8 mouse cellular contexts compared by ENCODE assay signal in genomic region chr5:69520661-69521278, GRCm38 (mm10). TPM values are rescaled to one million over a fixed set of nuclear protein-coding genes. Genes with fewer than 3 reads are reported as not detected.
DNase-seq lines count a peak whose midpoint lies in the region; ATAC-seq and TF ChIP-seq lines count a peak whose summit lies in the region.

No protein-coding gene starts in this region.

- no peaks in the 10 kb centered on the region for H3K4me1 ChIP-seq in spleen, adult 2 months (ENCODE audit: control insufficient read depth, insufficient read depth, insufficient read length)
- H3K4me1 ChIP-seq in hindbrain, embryonic 12.5 days: no peaks in the 10 kb centered on the region
- no peaks in the 10 kb centered on the region for H3K4me1 ChIP-seq in midbrain, embryonic 14.5 days (ENCODE audit: control insufficient read depth, insufficient read depth, low read length)

- no peak overlapping the region for H3K9ac ChIP-seq in hindbrain, embryonic 12.5 days
- H3K9ac ChIP-seq in midbrain, embryonic 14.5 days (replicated peaks; ENCODE audit: low read length): no peak overlapping the region

- H3K27me3 ChIP-seq in spleen, adult 2 months (ENCODE audit: control insufficient read depth, insufficient read depth, low read length): no peaks in the 10 kb centered on the region
- H3K27me3 ChIP-seq in hindbrain, embryonic 12.5 days: no peaks in the 10 kb centered on the region
- H3K27me3 ChIP-seq in midbrain, embryonic 14.5 days (ENCODE audit: control insufficient read depth, insufficient read depth, low read length): no peaks in the 10 kb centered on the region

- no peak overlapping the region for H3K27ac ChIP-seq in spleen, adult 2 months (ENCODE audit: insufficient read depth, low read length)
- no peak overlapping the region for H3K27ac ChIP-seq in hindbrain, embryonic 12.5 days
- no peak overlapping the region for H3K27ac ChIP-seq in left cerebral cortex, adult 2 months
- no peak overlapping the region for H3K27ac ChIP-seq in midbrain, embryonic 14.5 days (replicated peaks; ENCODE audit: low read depth, low read length)

- no peak for TF ChIP-seq POLR2A in spleen, adult 2 months (IDR thresholded peaks at IDR 0.05; ENCODE audit: low read depth, low read length)

- H3K4me3 ChIP-seq in spleen, adult 2 months (ENCODE audit: extremely low read depth, insufficient read depth, insufficient read length): no peak overlapping the region
- H3K4me3 ChIP-seq in hindbrain, embryonic 12.5 days: no peak overlapping the region
- no peak overlapping the region for H3K4me3 ChIP-seq in left cerebral cortex, adult 2 months
- no peak overlapping the region for H3K4me3 ChIP-seq in midbrain, embryonic 14.5 days (replicated peaks; ENCODE audit: low read depth, low read length)

- peak; percentile 14 to 38 for DNase-seq in spleen, adult 2 months (ENCODE audit: low read depth in 1 of 2, low spot score in 2 of 2)
- DNase-seq in spleen, adult 12 weeks (ENCODE audit: low spot score): no peak
- DNase-seq in adrenal gland, postnatal 10 days: peak; percentile 66
- peak; percentile 31 for DNase-seq in embryo, embryonic 11.5 days (ENCODE audit: low read depth, low spot score)
- peak; percentile 51 to 68 for DNase-seq in left cerebral cortex, adult 2 months (ENCODE audit: extremely low spot score in 1 of 2, low spot score in 2 of 2)
- peak; percentile 89 for DNase-seq in midbrain, embryonic 14.5 days
- DNase-seq in thymus, postnatal 25 days: peak; percentile 6

- H3K4me2 ChIP-seq in hindbrain, embryonic 12.5 days (replicated peaks): no peak overlapping the region
- no peak overlapping the region for H3K4me2 ChIP-seq in midbrain, embryonic 14.5 days (ENCODE audit: low read length)

- H3K36me3 ChIP-seq in spleen, adult 2 months (ENCODE audit: control insufficient read depth, insufficient read depth, low read length): no peaks in the 10 kb centered on the region
- H3K36me3 ChIP-seq in hindbrain, embryonic 12.5 days: no peaks in the 10 kb centered on the region
- no peaks in the 10 kb centered on the region for H3K36me3 ChIP-seq in midbrain, embryonic 14.5 days (ENCODE audit: control insufficient read depth, insufficient read depth, low read length)

- 0 out of 2 replicates have a peak, but pooled peaks have one; percentile 63 for ATAC-seq in hindbrain, embryonic 12.5 days (ENCODE audit: low FRiP score)
- ATAC-seq in midbrain, embryonic 14.5 days (ENCODE audit: low FRiP score, low TSS enrichment): peak; percentile 74; the same call in 1 of the 2 replicates

- H3K9me3 ChIP-seq in hindbrain, embryonic 12.5 days (replicated peaks): no peaks in the 10 kb centered on the region
- H3K9me3 ChIP-seq in midbrain, embryonic 14.5 days (ENCODE audit: control insufficient read depth, low read length): no peaks in the 10 kb centered on the region

- TF ChIP-seq CTCF in spleen, adult 2 months (IDR thresholded peaks at IDR 0.05; ENCODE audit: extremely low read depth, insufficient read depth, insufficient read length, insufficient replicate concordance): peak; percentile 39; the same call in 1 of the 2 replicates
- TF ChIP-seq CTCF in left cerebral cortex, adult 2 months (IDR thresholded peaks at IDR 0.05): peak; percentile 77

- WGBS in spleen, adult 2 months: 33% methylated on average over 7 of the region's 7 CpGs
- 36% methylated on average over 7 of the region's 7 CpGs for WGBS in hindbrain, embryonic 12.5 days
- 37% methylated on average over 7 of the region's 7 CpGs for WGBS in midbrain, embryonic 14.5 days

- intact Hi-C loops in left cerebral cortex, adult 2 months (cut with DNase I): loop anchor here (1.0 to 5.0 kb wide), 2 partner anchors 1268 to 1768 kb away; no protein-coding TSS in a partner anchor

RNA-seq across cellular contexts. Expression of gene Yipf7, which starts 21.7 kb away (rescaled TPM):
- 0.06 TPM in 1 of 2 replicates, not detected in the other for polyA plus RNA-seq in spleen, adult 2 months (2012; rRNA removed)
- 1 to 10 TPM; 1.3 to 8.9 TPM for total RNA-seq in adrenal gland, postnatal 10 days (2021)
- polyA plus RNA-seq in hindbrain, embryonic 12.5 days (2016; fragmentation: Nextera tagmentation; extraction: Ambion mirVana): 0.17 TPM in 1 of 2 replicates, not detected in the other
- not detected for total RNA-seq in left cerebral cortex, adult 2 months (2021)
- not detected in 2 replicates for polyA plus RNA-seq in midbrain, embryonic 14.5 days (2014; fragmentation: Nextera tagmentation; extraction: Ambion mirVana)

RNA-seq across cellular contexts. Expression of gene Guf1, which starts 36.0 kb away (rescaled TPM):
- polyA plus RNA-seq in spleen, adult 2 months (2012; rRNA removed): 3.0 and 3.2 TPM in 2 replicates
- 10 to 100 TPM; 27.9 to 41.4 TPM for total RNA-seq in adrenal gland, postnatal 10 days (2021)
- polyA plus RNA-seq in hindbrain, embryonic 12.5 days (2016; fragmentation: Nextera tagmentation; extraction: Ambion mirVana): 60.5 and 61.4 TPM in 2 replicates
- 10 to 100 TPM; 21.3 to 24.1 TPM for total RNA-seq in left cerebral cortex, adult 2 months (2021)
- polyA plus RNA-seq in midbrain, embryonic 14.5 days (2014; fragmentation: Nextera tagmentation; extraction: Ambion mirVana): 46.7 and 53.8 TPM in 2 replicates

Comparison
In these comparisons a context has a peak if more than half of its experiments do, and no peak if none do; other contexts are left out.
1. RNA of gene Guf1, which starts 36.0 kb away (polyA plus RNA-seq): 60.5 to 61.4 TPM in hindbrain, embryonic 12.5 days and 46.7 to 53.8 TPM in midbrain, embryonic 14.5 days; 3.0 to 3.2 TPM in spleen, adult 2 months; every median in the first group is over 10 times any median in the second.